Comparison of ENCODE assay signal across 8 mouse cellular contexts in genomic region chr7:128672408-128673010, GRCm38 (mm10).
DNase-seq lines count a peak whose midpoint lies in the region; ATAC-seq lines count a peak whose summit lies in the region.

No protein-coding gene starts in this region.

- 0 out of 2 replicates have a peak overlapping the region, but pooled peaks have one; percentile 3 for H3K4me3 ChIP-seq in limb, embryonic 12.5 days (replicated peaks)
- H3K4me3 ChIP-seq in neural tube, embryonic 14.5 days (ENCODE audit: low read depth, low read length): no peak overlapping the region

- 12% methylated on average over 15 of the region's 15 CpGs for WGBS in limb, embryonic 12.5 days
- 6% methylated on average over 15 of the region's 15 CpGs for WGBS in neural tube, embryonic 14.5 days

- H3K9ac ChIP-seq in limb, embryonic 12.5 days (replicated peaks): 0 out of 2 replicates have a peak overlapping the region, but pooled peaks have one; percentile 34
- H3K9ac ChIP-seq in neural tube, embryonic 14.5 days (replicated peaks; ENCODE audit: low read depth, low read length): peak overlapping the region; percentile 47

- DNase-seq in 416B (ENCODE audit: low read depth) (peak; percentile 94), MN1 (ENCODE audit: low spot score) (peak; percentile 92)
- DNase-seq in cerebellum, adult 9-10 months: peak; percentile 82
- no peak for DNase-seq in lung, postnatal 25 days (ENCODE audit: low spot score)

- H3K36me3 ChIP-seq in limb, embryonic 12.5 days: peaks cover 29% of the 10 kb centered on the region; the same call in 1 of the 2 replicates
- H3K36me3 ChIP-seq in neural tube, embryonic 14.5 days (ENCODE audit: control insufficient read depth, insufficient read depth, low read length): no peaks in the 10 kb centered on the region

- peaks cover 4% of the 10 kb centered on the region; the same call in 1 of the 2 replicates for H3K9me3 ChIP-seq in limb, embryonic 12.5 days
- no peaks in the 10 kb centered on the region for H3K9me3 ChIP-seq in neural tube, embryonic 14.5 days (ENCODE audit: control insufficient read depth, low read length)

- peak; percentile 61 for ATAC-seq in granulocyte monocyte progenitor cell, adult 5-6 weeks (replicated peaks; ENCODE audit: poor library complexity, severe bottlenecking)
- ATAC-seq in limb, embryonic 12.5 days (ENCODE audit: insufficient number of reproducible peaks, insufficient read depth, low FRiP score, low TSS enrichment, low read depth): no peak
- ATAC-seq in neural tube, embryonic 14.5 days (ENCODE audit: low read depth): peak; percentile 82
- no peak for ATAC-seq in monocyte, adult 5-6 weeks (replicated peaks; ENCODE audit: insufficient number of reproducible peaks, low FRiP score, low TSS enrichment, poor library complexity, severe bottlenecking)

- H3K4me2 ChIP-seq in limb, embryonic 12.5 days: peak overlapping the region; percentile 46
- H3K4me2 ChIP-seq in neural tube, embryonic 14.5 days (ENCODE audit: low read depth, low read length): peak overlapping the region; percentile 43

- H3K27ac ChIP-seq in limb, embryonic 12.5 days: no peak overlapping the region
- peak overlapping the region; percentile 93 for H3K27ac ChIP-seq in neural tube, embryonic 14.5 days (ENCODE audit: low read depth, low read length)

- no peaks in the 10 kb centered on the region for H3K27me3 ChIP-seq in limb, embryonic 12.5 days
- H3K27me3 ChIP-seq in neural tube, embryonic 14.5 days (ENCODE audit: control insufficient read depth, insufficient read depth, low read length): no peaks in the 10 kb centered on the region

- H3K4me1 ChIP-seq in limb, embryonic 12.5 days (replicated peaks): peaks cover 14% of the 10 kb centered on the region
- H3K4me1 ChIP-seq in neural tube, embryonic 14.5 days (ENCODE audit: control insufficient read depth, insufficient read depth, low read length): peaks cover 13% of the 10 kb centered on the region

Comparison
In these comparisons a context has a peak if more than half of its experiments do, and no peak if none do; other contexts are left out.
1. ATAC-seq: peak in granulocyte monocyte progenitor cell, adult 5-6 weeks (single experiment) and neural tube, embryonic 14.5 days (single experiment); none in limb, embryonic 12.5 days (single experiment) and monocyte, adult 5-6 weeks (single experiment).